Mouse (Mus musculus) right cerebral cortex, postnatal 25 days (tissue): ENCODE measurements around the gene Klf15.

Experiments
- DNase-seq: peaks from one replicate; pipeline ENCODE4 v3.0.0; 2022

Klf15 gene

GRCm38 (mm10) chr6:90494566-90494965 is 32.2 kb downstream of the Klf15 start:
- DNase-seq = no peak

- DNase-seq = no peak
Observed at GRCm38 (mm10) chr6:90495282-90495912, 33.0 kb downstream of the Klf15 start.

GRCm38 (mm10) chr6:90496217-90496616 is 33.8 kb downstream of the Klf15 start:
- no peak for DNase-seq

- DNase-seq = no peak
Observed at GRCm38 (mm10) chr6:90499509-90499908, 37.1 kb downstream of the Klf15 start.

- DNase-seq = no peak
Observed at GRCm38 (mm10) chr6:90501222-90501940, 39.0 kb downstream of the Klf15 start.

GRCm38 (mm10) chr6:90505906-90506305 is 43.5 kb downstream of the Klf15 start:
- no peak for DNase-seq

GRCm38 (mm10) chr6:90506673-90507311 is 44.4 kb downstream of the Klf15 start:
- DNase-seq = peak; percentile 86

- no peak for DNase-seq
Observed at GRCm38 (mm10) chr6:90507443-90507842, 45.1 kb downstream of the Klf15 start.

GRCm38 (mm10) chr6:90508197-90508624 is 45.8 kb downstream of the Klf15 start:
- no peak for DNase-seq

- DNase-seq = no peak
Observed at GRCm38 (mm10) chr6:90509085-90509484, 46.7 kb downstream of the Klf15 start.

GRCm38 (mm10) chr6:90512416-90512815 is 50.0 kb downstream of the Klf15 start:
- no peak for DNase-seq

GRCm38 (mm10) chr6:90513074-90513856 is 50.9 kb downstream of the Klf15 start:
- no peak for DNase-seq

- no peak for DNase-seq
Observed at GRCm38 (mm10) chr6:90514369-90514768, 52.0 kb downstream of the Klf15 start.

- DNase-seq = peak; percentile 79
Observed at GRCm38 (mm10) chr6:90514883-90515405, 52.6 kb downstream of the Klf15 start.

GRCm38 (mm10) chr6:90518892-90519291 is 56.5 kb downstream of the Klf15 start:
- no peak for DNase-seq

- no peak for DNase-seq
Observed at GRCm38 (mm10) chr6:90519375-90519774, 57.0 kb downstream of the Klf15 start.
